Mouse (Mus musculus) cerebellum, adult 2 months (tissue): ENCODE data around the gene Crb3.

ENCODE experiments used
- CTCF ChIP-seq: fragments of 200-500 bp; IDR thresholded peaks from 2 replicates; pipeline ENCODE4 v1.5.1; 2011; ENCODE audit warnings: low read depth, mild to moderate bottlenecking, control low read depth, low read length, moderate library complexity, borderline replicate concordance; ENCODE audit not compliant: insufficient read depth
- POLR2A ChIP-seq: fragments of 200-500 bp; IDR thresholded peaks from 2 replicates; pipeline ENCODE4 v1.6.1; 2011; ENCODE audit warnings: low read length, control low read depth, borderline replicate concordance; ENCODE audit not compliant: insufficient read depth

- TF ChIP-seq CTCF, result no peak
- TF ChIP-seq POLR2A, result no peak
Measured at GRCm38 (mm10) chr17:57104496-57104895, 45.6 kb downstream of the Crb3 start.
